Mouse (Mus musculus) limb, embryonic 11.5 days (tissue): Measurements from ENCODE around the gene Cd163l1. TPM values are rescaled to one million over a fixed set of nuclear protein-coding genes. Genes with fewer than 3 reads are reported as not detected.

Experiments
- ATAC-seq: fragments of 200-750 bp; cut with Nextera tagmentation; 2 replicates; pipeline ENCODE4 v1.8.0; 2017; ENCODE audit warnings: low read depth; ENCODE audit not compliant: insufficient number of reproducible peaks, low FRiP score, low TSS enrichment
- DNase-seq: peaks from one replicate; pipeline ENCODE4 v3.0.0-alpha.2; 2015; ENCODE audit warnings: low spot score
- H3K27ac ChIP-seq: fragments of 300-500 bp; sonication (generic); replicated peaks from 2 replicates; pipeline ENCODE4 v1.5.1; 2014; ENCODE audit warnings: low read depth, mild to moderate bottlenecking, low read length
- H3K27me3 ChIP-seq: fragments of 300-500 bp; sonication (generic); 2 replicates; pipeline ENCODE4 v1.6.1; 2014; ENCODE audit warnings: mild to moderate bottlenecking, low read length, mixed read lengths; ENCODE audit not compliant: control insufficient read depth, insufficient read depth
- H3K36me3 ChIP-seq: fragments of 300-500 bp; sonication (generic); 2 replicates; pipeline ENCODE4 v1.6.1; 2014; ENCODE audit warnings: mild to moderate bottlenecking, low read length, moderate library complexity, mixed read lengths; ENCODE audit not compliant: control insufficient read depth, insufficient read depth
- H3K4me1 ChIP-seq: fragments of 300-500 bp; sonication (generic); 2 replicates; pipeline ENCODE4 v1.6.1; 2014; ENCODE audit warnings: low read length, mixed read lengths; ENCODE audit not compliant: control insufficient read depth, insufficient read depth
- H3K4me2 ChIP-seq: fragments of 300-500 bp; sonication (generic); 2 replicates; pipeline ENCODE4 v1.6.1; 2014; ENCODE audit warnings: low read depth, mild to moderate bottlenecking, moderate library complexity; ENCODE audit not compliant: severe bottlenecking
- H3K4me3 ChIP-seq: fragments of 300-500 bp; sonication (generic); 2 replicates; pipeline ENCODE4 v1.5.1; 2014; ENCODE audit warnings: low read depth, low read length
- H3K9ac ChIP-seq: fragments of 300-500 bp; sonication (generic); 2 replicates; pipeline ENCODE4 v1.6.1; 2014; ENCODE audit warnings: mild to moderate bottlenecking, low read length
- H3K9me3 ChIP-seq: fragments of 300-500 bp; sonication (generic); 2 replicates; pipeline ENCODE4 v1.6.1; 2016; ENCODE audit warnings: low read length; ENCODE audit not compliant: control insufficient read depth
- WGBS: fragments of 180-500 bp; shearing (Covaris S2); extraction: QIAGEN DNeasy Blood & Tissue Kit; methylation state at CpG from one replicate; pipeline ENCODE4 v1.1.7; 2014; 5-methylcytosine and 5-hydroxymethylcytosine counted together
- polyA plus RNA-seq: library from polyadenylated mRNA; unstranded; fragments of >200 nt; fragmentation: Nextera tagmentation; extraction: Ambion mirVana; gene quantifications from 2 replicates; pipeline ENCODE4 v1.2.1, GENCODE M21; 2014

Gene Cd163l1
- polyA plus RNA-seq, 1 experiment from 2014 or later = not detected

GRCm38 (mm10) chr7:140231026-140231425, 13.0 kb downstream of the Cd163l1 start:
- no peaks in the 10 kb centered on the region for H3K4me1 ChIP-seq
- 79% methylated on average over 2 of the region's 2 CpGs for WGBS

GRCm38 (mm10) chr7:140233696-140234095, 15.6 kb downstream of the Cd163l1 start:
- DNase-seq = no peak
- no peak for ATAC-seq
- Histone ChIP-seq H3K9ac (no peak overlapping the region), H3K4me3 (no peak overlapping the region), H3K4me2 (no peak overlapping the region), H3K27ac (no peak overlapping the region), H3K27me3 (no peaks in the 10 kb centered on the region), H3K36me3 (no peaks in the 10 kb centered on the region), H3K9me3 (no peaks in the 10 kb centered on the region), H3K4me1 (no peaks in the 10 kb centered on the region)
- 96% methylated on average over 3 of the region's 3 CpGs for WGBS

More at GRCm38 (mm10) chr7:140231026-140231425, 13.0 kb downstream of the Cd163l1 start:
- Histone ChIP-seq H3K27me3 (no peaks in the 10 kb centered on the region), H3K4me2 (no peak overlapping the region), H3K9ac (no peak overlapping the region), H3K27ac (no peak overlapping the region), H3K4me3 (no peak overlapping the region), H3K36me3 (no peaks in the 10 kb centered on the region), H3K9me3 (no peaks in the 10 kb centered on the region)
- ATAC-seq = no peak
- no peak for DNase-seq

- ATAC-seq = no peak
- no peak within 1 kb of the TSS for H3K27ac ChIP-seq
- WGBS = 85% methylated on average over 4 of the region's 4 CpGs
These were observed 29.1 kb downstream of the Cd163l1 start, which contains the start of gene 5830411N06Rik for GRCm38 (mm10) chr7:140247216-140247615. Gene 5830411N06Rik, plus strand, starts transcription at chr7:140247284.

GRCm38 (mm10) chr7:140253780-140254299, 35.8 kb downstream of the Cd163l1 start:
- ATAC-seq (no peak), DNase-seq (no peak)
- H3K27ac ChIP-seq = no peak overlapping the region
- H3K4me3 ChIP-seq = no peak overlapping the region
- H3K9me3 ChIP-seq = no peaks in the 10 kb centered on the region
- 86% methylated on average over 7 of the region's 7 CpGs for WGBS
- H3K9ac ChIP-seq = no peak overlapping the region
- H3K4me2 ChIP-seq = no peak overlapping the region
- H3K27me3 ChIP-seq = no peaks in the 10 kb centered on the region
- H3K36me3 ChIP-seq = no peaks in the 10 kb centered on the region
- no peaks in the 10 kb centered on the region for H3K4me1 ChIP-seq

More at GRCm38 (mm10) chr7:140247216-140247615, 29.1 kb downstream of the Cd163l1 start, which contains the start of gene 5830411N06Rik:
- H3K36me3 ChIP-seq = no peaks in the 10 kb centered on the region
- H3K9ac ChIP-seq = no peak within 1 kb of the TSS
- H3K4me2 ChIP-seq = no peak within 1 kb of the TSS
- no peak for DNase-seq
- H3K4me1 ChIP-seq = no peaks in the 10 kb centered on the region
- H3K27me3 ChIP-seq = no peaks in the 10 kb centered on the region
- no peak within 1 kb of the TSS for H3K4me3 ChIP-seq
- no peaks in the 10 kb centered on the region; the same call in 1 of the 2 replicates for H3K9me3 ChIP-seq

Other genes starting within 250 kb of the Cd163l1 start
- 0.27 and 0.31 TPM in 2 replicates for gene 6430531B16Rik, start 239.5 kb upstream of the Cd163l1 start, polyA plus RNA-seq
- 1.9 and 2.1 TPM in 2 replicates for gene Adam8, start 225.7 kb upstream of the Cd163l1 start, polyA plus RNA-seq
- 42.1 and 45.0 TPM in 2 replicates for gene Zfp511, start 181.9 kb upstream of the Cd163l1 start, polyA plus RNA-seq
- 75.8 and 82.1 TPM in 2 replicates for gene Tubgcp2, start 181.6 kb upstream of the Cd163l1 start, polyA plus RNA-seq
- gene Msx3, start 169.2 kb upstream of the Cd163l1 start, polyA plus RNA-seq = 0.14 TPM in 1 of 2 replicates, not detected in the other
- gene Caly, start 135.7 kb upstream of the Cd163l1 start, polyA plus RNA-seq = 1.6 and 2.0 TPM in 2 replicates
- gene Prap1, start 124.9 kb upstream of the Cd163l1 start, polyA plus RNA-seq = not detected in 2 replicates
- gene Fuom, start 115.8 kb upstream of the Cd163l1 start, polyA plus RNA-seq = 16.6 and 17.4 TPM in 2 replicates
- 18.2 and 20.0 TPM in 2 replicates for gene Paox, start 102.5 kb upstream of the Cd163l1 start, polyA plus RNA-seq
- 188 and 195 TPM in 2 replicates for gene Echs1, start 101.8 kb upstream of the Cd163l1 start, polyA plus RNA-seq
- 22.0 and 22.4 TPM in 2 replicates for gene Mtg1, start 80.7 kb upstream of the Cd163l1 start, polyA plus RNA-seq
- gene Sprn, start 63.4 kb upstream of the Cd163l1 start, polyA plus RNA-seq = not detected in 2 replicates
- not detected in 2 replicates for gene Olfr522, start 53.5 kb upstream of the Cd163l1 start, polyA plus RNA-seq
- not detected in 2 replicates for gene Olfr523, start 45.0 kb upstream of the Cd163l1 start, polyA plus RNA-seq
- not detected in 2 replicates for gene Olfr524, start 12.3 kb upstream of the Cd163l1 start, polyA plus RNA-seq
- gene 5830411N06Rik, start 29.0 kb downstream of the Cd163l1 start, polyA plus RNA-seq = not detected in 2 replicates
- not detected in 2 replicates for gene Olfr525, start 102.6 kb downstream of the Cd163l1 start, polyA plus RNA-seq
- gene Olfr527, start 115.8 kb downstream of the Cd163l1 start, polyA plus RNA-seq = not detected in 2 replicates
- not detected in 2 replicates for gene Olfr60, start 143.4 kb downstream of the Cd163l1 start, polyA plus RNA-seq
- gene Olfr530, start 158.1 kb downstream of the Cd163l1 start, polyA plus RNA-seq = not detected in 2 replicates
- gene Olfr531, start 184.7 kb downstream of the Cd163l1 start, polyA plus RNA-seq = not detected in 2 replicates
- not detected in 2 replicates for gene Olfr532, start 203.4 kb downstream of the Cd163l1 start, polyA plus RNA-seq
- not detected in 2 replicates for gene Olfr533, start 245.1 kb downstream of the Cd163l1 start, polyA plus RNA-seq